Mouse (Mus musculus): Measurements from ENCODE around the gene Agxt2. TPM values are rescaled to one million over a fixed set of nuclear protein-coding genes. Genes with fewer than 3 reads are reported as not detected.

The Agxt2 gene
- polyA plus RNA-seq (2015; fragmentation: Nextera tagmentation; extraction: Ambion mirVana) = 0.17 TPM in 1 of 2 replicates, not detected in the other

GRCm38 (mm10) chr15:10358039-10358948, at the start of gene Agxt2:
Gene Agxt2 (plus strand): TSS chr15:10358532.
- H3K4me2 ChIP-seq (replicated peaks; ENCODE audit: low read depth) = no peak within 1 kb of the TSS
- H3K4me1 ChIP-seq (replicated peaks; ENCODE audit: control insufficient read depth, insufficient read depth) = no peaks in the 10 kb centered on the region
- WGBS = 65% methylated on average over 9 of the region's 9 CpGs
- TF ChIP-seq EP300 (optimal IDR thresholded peaks at IDR 0.05) (no peak), CTCF (IDR thresholded peaks at IDR 0.05; ENCODE audit: low read depth) (no peak)
- no peaks in the 10 kb centered on the region for H3K9me3 ChIP-seq (ENCODE audit: control insufficient read depth, low read length)
- H3K9ac ChIP-seq (ENCODE audit: low read length) = no peak within 1 kb of the TSS
- no peak within 1 kb of the TSS for H3K27ac ChIP-seq (replicated peaks)
- DNase-seq (ENCODE audit: low spot score) (peak; percentile 23), ATAC-seq (ENCODE audit: low FRiP score, low TSS enrichment) (no peak)
- H3K36me3 ChIP-seq (ENCODE audit: control insufficient read depth, insufficient read depth, low read length) = no peaks in the 10 kb centered on the region
- H3K4me3 ChIP-seq (ENCODE audit: low read depth, low read length) = no peak within 1 kb of the TSS
- H3K27me3 ChIP-seq (ENCODE audit: control insufficient read depth, insufficient read depth, low read length) = no peaks in the 10 kb centered on the region

DNA sequence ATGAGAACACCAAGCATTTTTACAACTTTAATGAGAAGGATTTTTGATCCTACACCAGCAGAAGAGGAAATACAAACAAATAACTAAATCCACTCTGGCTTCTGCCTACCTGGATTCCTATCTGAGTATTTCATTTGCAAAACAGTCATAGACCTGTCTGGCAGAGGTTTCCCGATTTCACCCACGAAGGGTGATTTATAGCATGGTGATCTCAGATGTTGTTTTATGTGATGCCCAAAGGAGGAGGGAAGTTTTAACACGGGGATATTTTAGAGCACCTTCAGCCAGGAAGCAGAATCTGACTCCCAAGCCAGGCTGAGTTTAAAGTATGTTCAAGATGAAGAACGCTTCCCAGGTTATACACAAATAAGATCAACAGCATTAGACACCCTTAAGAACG, 46.5 kb upstream of the Agxt2 start:
- H3K27ac ChIP-seq (replicated peaks) = no peak overlapping the region
- no peak overlapping the region for H3K4me2 ChIP-seq (replicated peaks; ENCODE audit: low read depth)
- ATAC-seq (ENCODE audit: low FRiP score, low TSS enrichment) (no peak), DNase-seq (ENCODE audit: low spot score) (no peak)
- 66% methylated on average over 5 of the region's 5 CpGs for WGBS
- no peaks in the 10 kb centered on the region for H3K4me1 ChIP-seq (replicated peaks; ENCODE audit: control insufficient read depth, insufficient read depth)
- H3K9ac ChIP-seq (ENCODE audit: low read length) = no peak overlapping the region
- no peaks in the 10 kb centered on the region for H3K36me3 ChIP-seq (ENCODE audit: control insufficient read depth, insufficient read depth, low read length)
- no peak overlapping the region for H3K4me3 ChIP-seq (ENCODE audit: low read depth, low read length)
- no peak for TF ChIP-seq EP300 (optimal IDR thresholded peaks at IDR 0.05)
- no peak for TF ChIP-seq CTCF (IDR thresholded peaks at IDR 0.05; ENCODE audit: low read depth)
- no peaks in the 10 kb centered on the region for H3K9me3 ChIP-seq (ENCODE audit: control insufficient read depth, low read length)
- no peaks in the 10 kb centered on the region for H3K27me3 ChIP-seq (ENCODE audit: control insufficient read depth, insufficient read depth, low read length)

DNA sequence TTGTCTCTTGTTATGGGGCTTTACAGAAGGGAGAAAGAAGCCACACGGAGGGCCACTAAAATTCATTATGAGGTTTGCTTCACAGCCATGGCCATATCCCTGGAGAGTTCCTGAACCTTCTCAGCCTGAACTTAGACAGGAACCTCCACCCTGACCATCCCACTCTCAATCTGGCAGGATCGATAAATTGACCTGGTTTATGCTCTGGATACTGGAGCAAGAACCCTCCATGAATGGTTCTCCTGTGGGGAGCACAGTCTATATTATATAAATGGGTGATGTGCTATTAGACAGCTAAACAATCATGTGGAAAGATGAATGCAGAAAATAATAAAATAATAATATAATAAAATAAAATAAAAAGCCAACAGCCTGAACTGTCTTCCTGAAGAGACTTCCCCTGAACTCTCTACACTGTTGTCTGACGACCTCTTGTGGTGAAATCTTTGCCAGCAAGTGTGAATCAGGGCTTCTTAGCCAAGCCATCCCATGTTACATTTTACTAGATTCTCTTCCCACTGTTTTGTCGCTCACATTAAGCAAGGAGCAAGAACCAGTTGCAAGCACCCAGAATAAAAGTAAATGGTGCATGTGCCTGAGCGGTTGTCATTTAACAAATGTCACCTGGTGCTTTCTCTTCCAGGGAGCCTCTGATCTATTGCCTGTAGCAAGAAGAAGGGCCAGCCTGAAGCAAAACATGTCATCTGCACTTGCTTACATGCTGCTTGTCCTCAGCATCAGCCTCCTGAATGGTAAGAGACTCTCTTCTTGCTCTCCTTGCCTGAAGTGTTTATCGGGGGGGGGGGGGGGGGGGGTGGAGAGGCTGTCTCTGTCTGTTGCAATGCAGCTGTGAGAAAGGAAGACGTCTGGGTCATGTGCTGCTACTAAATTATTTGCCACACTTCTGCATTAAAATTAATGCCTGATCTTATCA, 44.5 kb upstream of the Agxt2 start:
- peak; percentile 38 for DNase-seq (ENCODE audit: low spot score)
- H3K4me2 ChIP-seq (replicated peaks; ENCODE audit: low read depth) = no peak overlapping the region
- WGBS = 49% methylated on average over 7 of the region's 7 CpGs
- no peaks in the 10 kb centered on the region for H3K36me3 ChIP-seq (ENCODE audit: control insufficient read depth, insufficient read depth, low read length)
- H3K9me3 ChIP-seq (ENCODE audit: control insufficient read depth, low read length) = no peaks in the 10 kb centered on the region
- no peak for ATAC-seq (ENCODE audit: low FRiP score, low TSS enrichment)
- no peaks in the 10 kb centered on the region for H3K4me1 ChIP-seq (replicated peaks; ENCODE audit: control insufficient read depth, insufficient read depth)
- no peak overlapping the region for H3K4me3 ChIP-seq (ENCODE audit: low read depth, low read length)
- H3K9ac ChIP-seq (ENCODE audit: low read length) = no peak overlapping the region
- H3K27me3 ChIP-seq (ENCODE audit: control insufficient read depth, insufficient read depth, low read length) = no peaks in the 10 kb centered on the region
- TF ChIP-seq EP300 (optimal IDR thresholded peaks at IDR 0.05) (no peak), CTCF (IDR thresholded peaks at IDR 0.05; ENCODE audit: low read depth) (peak; percentile 78)
- no peak overlapping the region for H3K27ac ChIP-seq (replicated peaks)

- TF ChIP-seq CTCF (IDR thresholded peaks at IDR 0.05; ENCODE audit: low read depth) (no peak), EP300 (optimal IDR thresholded peaks at IDR 0.05) (no peak)
- no peaks in the 10 kb centered on the region for H3K9me3 ChIP-seq (ENCODE audit: control insufficient read depth, low read length)
- H3K9ac ChIP-seq (ENCODE audit: low read length) = no peak within 1 kb of the TSS
- no peaks in the 10 kb centered on the region for H3K27me3 ChIP-seq (ENCODE audit: control insufficient read depth, insufficient read depth, low read length)
- H3K4me3 ChIP-seq (ENCODE audit: low read depth, low read length) = no peak within 1 kb of the TSS
- H3K4me2 ChIP-seq (replicated peaks; ENCODE audit: low read depth) = no peak within 1 kb of the TSS
- 92% methylated on average over 2 of the region's 2 CpGs for WGBS
- no peak within 1 kb of the TSS for H3K27ac ChIP-seq (replicated peaks)
- no peak for ATAC-seq (ENCODE audit: low FRiP score, low TSS enrichment)
- no peaks in the 10 kb centered on the region for H3K36me3 ChIP-seq (ENCODE audit: control insufficient read depth, insufficient read depth, low read length)
- DNase-seq (ENCODE audit: low spot score) = no peak
- H3K4me1 ChIP-seq (replicated peaks; ENCODE audit: control insufficient read depth, insufficient read depth) = no peaks in the 10 kb centered on the region
These were observed 33.3 kb upstream of the Agxt2 start, which contains the start of gene Gm21973 for GRCm38 (mm10) chr15:10325080-10325479. Gene Gm21973 (plus strand): TSS chr15:10325380.

- WGBS = 76% methylated on average over 3 of the region's 3 CpGs
- Histone ChIP-seq H3K9me3 (ENCODE audit: control insufficient read depth, low read length) (no peaks in the 10 kb centered on the region), H3K27me3 (ENCODE audit: control insufficient read depth, insufficient read depth, low read length) (no peaks in the 10 kb centered on the region), H3K9ac (ENCODE audit: low read length) (no peak overlapping the region), H3K4me1 (replicated peaks; ENCODE audit: control insufficient read depth, insufficient read depth) (no peaks in the 10 kb centered on the region), H3K36me3 (ENCODE audit: control insufficient read depth, insufficient read depth, low read length) (no peaks in the 10 kb centered on the region), H3K4me2 (replicated peaks; ENCODE audit: low read depth) (no peak overlapping the region), H3K27ac (replicated peaks) (no peak overlapping the region), H3K4me3 (ENCODE audit: low read depth, low read length) (no peak overlapping the region)
- no peak for TF ChIP-seq EP300 (optimal IDR thresholded peaks at IDR 0.05)
- no peak for TF ChIP-seq CTCF (IDR thresholded peaks at IDR 0.05; ENCODE audit: low read depth)
- ATAC-seq (ENCODE audit: low FRiP score, low TSS enrichment) = no peak
- no peak for DNase-seq (ENCODE audit: low spot score)
These were observed 27.7 kb upstream of the Agxt2 start for GRCm38 (mm10) chr15:10330626-10331025.

Data from stomach, postnatal 0 days (tissue).